17 mouse cellular contexts compared by ENCODE assay signal in the genomic region with DNA sequence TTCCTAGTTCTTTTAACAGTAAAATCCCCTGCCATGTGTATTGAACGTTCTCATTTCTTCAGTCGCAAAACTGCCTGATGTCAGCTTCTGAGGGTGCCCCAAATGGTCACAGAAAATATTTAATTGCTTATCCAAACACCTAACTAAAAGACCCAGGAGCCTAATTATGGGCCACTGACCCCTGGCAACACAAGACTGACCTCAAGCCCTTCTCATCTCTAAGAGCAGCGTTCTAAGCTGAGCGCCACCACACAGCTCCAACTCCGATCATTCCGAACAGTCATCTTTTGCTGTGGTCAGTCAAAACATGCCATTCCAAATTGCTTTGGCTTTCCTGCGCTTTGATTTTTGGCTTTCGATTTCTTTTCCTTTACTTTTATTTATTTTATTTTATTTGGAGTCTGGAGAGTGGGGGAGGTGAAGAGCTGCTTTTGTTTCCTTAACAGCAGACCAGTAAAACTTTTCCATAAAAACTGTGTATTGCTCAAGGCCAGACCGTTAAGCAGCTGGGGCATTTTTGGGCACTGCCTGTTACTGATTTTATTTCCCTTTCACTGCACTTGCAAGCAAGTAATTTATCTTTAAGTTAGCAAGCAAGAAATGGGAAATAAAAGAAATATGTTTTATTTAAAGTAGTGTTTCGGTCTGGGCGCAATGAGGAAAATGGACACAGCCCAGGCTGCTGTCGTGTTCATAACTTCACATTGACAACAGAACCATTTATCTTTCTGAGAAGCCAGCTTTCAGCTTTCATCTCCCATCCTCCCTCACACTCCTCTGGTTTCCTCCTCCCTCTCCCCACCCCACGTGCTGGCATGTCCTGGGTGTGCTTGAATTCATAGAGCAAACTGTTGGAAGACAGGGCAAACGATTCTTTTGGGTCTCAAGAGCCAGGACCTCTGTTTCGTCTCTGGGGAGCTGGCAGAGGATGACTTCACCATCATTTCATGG. TPM values are rescaled to one million over a fixed set of nuclear protein-coding genes. Genes with fewer than 3 reads are reported as not detected.
DNase-seq lines count a peak whose midpoint lies in the region; ATAC-seq and TF ChIP-seq lines count a peak whose summit lies in the region.
"Had no signal": no experiment of that assay in that cellular context is flagged by ENCODE, and none has a peak within 500 bp of the region (broad histone marks: within the 10 kb centered on the region; RNA-seq: fewer than 3 reads in every experiment).

No protein-coding gene starts in this region.

- 0 out of 2 replicates have a peak, but pooled peaks cover 2% of the 10 kb centered on the region for H3K4me1 ChIP-seq in stomach, embryonic 14.5 days (ENCODE audit: control insufficient read depth, insufficient read depth, low read length)
- H3K4me1 ChIP-seq in stomach, postnatal 0 days (replicated peaks; ENCODE audit: control insufficient read depth, insufficient read depth): no peaks in the 10 kb centered on the region
- peaks cover 11% of the 10 kb centered on the region for H3K4me1 ChIP-seq in limb, embryonic 12.5 days (replicated peaks)
- no peaks in the 10 kb centered on the region for H3K4me1 ChIP-seq in stomach, embryonic 16.5 days (ENCODE audit: control insufficient read depth, insufficient read depth, low read length)
- H3K4me1 ChIP-seq: liver, embryonic 15.5 days had no signal

- no peak overlapping the region for H3K27ac ChIP-seq in stomach, embryonic 14.5 days (ENCODE audit: low read length)
- H3K27ac ChIP-seq in stomach, postnatal 0 days (replicated peaks): no peak overlapping the region
- H3K27ac ChIP-seq in limb, embryonic 12.5 days: peak overlapping the region; percentile 85
- H3K27ac ChIP-seq in stomach, embryonic 16.5 days (ENCODE audit: low read length): no peak overlapping the region
- H3K27ac ChIP-seq: hindbrain, embryonic 14.5 days; liver, embryonic 15.5 days had no signal

- no peak for TF ChIP-seq EP300 in stomach, postnatal 0 days (optimal IDR thresholded peaks at IDR 0.05)

- intact Hi-C loops in heart, postnatal 25 days (cut with DNase I): no loop called here

- no peak overlapping the region for H3K9ac ChIP-seq in stomach, embryonic 14.5 days (replicated peaks; ENCODE audit: low read depth, low read length)
- no peak overlapping the region for H3K9ac ChIP-seq in stomach, postnatal 0 days (ENCODE audit: low read length)
- no peak overlapping the region for H3K9ac ChIP-seq in limb, embryonic 12.5 days (replicated peaks)
- H3K9ac ChIP-seq in stomach, embryonic 16.5 days (ENCODE audit: low read length): no peak overlapping the region
- H3K9ac ChIP-seq: forebrain, postnatal 0 days; hindbrain, embryonic 14.5 days; liver, embryonic 15.5 days had no signal

- TF ChIP-seq CTCF in stomach, postnatal 0 days (IDR thresholded peaks at IDR 0.05; ENCODE audit: low read depth): no peak

- ATAC-seq in stomach, embryonic 14.5 days (ENCODE audit: insufficient number of reproducible peaks, insufficient read depth, low FRiP score, low read depth): peak; percentile 61; the same call in 1 of the 2 replicates
- ATAC-seq in stomach, postnatal 0 days (ENCODE audit: low FRiP score, low TSS enrichment): no peak
- peak; percentile 83; the same call in 1 of the 2 replicates for ATAC-seq in limb, embryonic 12.5 days (ENCODE audit: insufficient number of reproducible peaks, insufficient read depth, low FRiP score, low TSS enrichment, low read depth)
- no peak for ATAC-seq in stomach, embryonic 16.5 days (ENCODE audit: insufficient read depth, low FRiP score)
- ATAC-seq in activated CD4-positive, CD25-positive, alpha-beta regulatory T cell, adult 4 months: no peak
- ATAC-seq: forebrain, postnatal 0 days had no signal

- H3K4me2 ChIP-seq in stomach, embryonic 14.5 days (replicated peaks; ENCODE audit: low read depth, low read length): no peak overlapping the region
- H3K4me2 ChIP-seq in stomach, postnatal 0 days (replicated peaks; ENCODE audit: low read depth): no peak overlapping the region
- H3K4me2 ChIP-seq in limb, embryonic 12.5 days: peak overlapping the region; percentile 43
- H3K4me2 ChIP-seq in stomach, embryonic 16.5 days (ENCODE audit: low read depth, low read length): 0 out of 2 replicates have a peak overlapping the region, but pooled peaks have one; percentile 3
- H3K4me2 ChIP-seq: hindbrain, embryonic 14.5 days; liver, embryonic 15.5 days had no signal

- no peaks in the 10 kb centered on the region for H3K36me3 ChIP-seq in stomach, embryonic 14.5 days (ENCODE audit: control insufficient read depth, insufficient read depth, low read length)
- no peaks in the 10 kb centered on the region for H3K36me3 ChIP-seq in stomach, postnatal 0 days (ENCODE audit: control insufficient read depth, insufficient read depth, low read length)
- no peaks in the 10 kb centered on the region for H3K36me3 ChIP-seq in limb, embryonic 12.5 days
- H3K36me3 ChIP-seq in stomach, embryonic 16.5 days (ENCODE audit: control insufficient read depth, insufficient read depth, low read length): no peaks in the 10 kb centered on the region
- H3K36me3 ChIP-seq: liver, embryonic 15.5 days had no signal

- no peak overlapping the region for H3K4me3 ChIP-seq in stomach, embryonic 14.5 days (ENCODE audit: low read depth, low read length)
- H3K4me3 ChIP-seq in stomach, postnatal 0 days (ENCODE audit: low read depth, low read length): no peak overlapping the region
- no peak overlapping the region for H3K4me3 ChIP-seq in limb, embryonic 12.5 days (replicated peaks)
- H3K4me3 ChIP-seq in stomach, embryonic 16.5 days (replicated peaks; ENCODE audit: low read length): no peak overlapping the region
- H3K4me3 ChIP-seq: erythroblast, embryonic 14.5 days; liver, embryonic 15.5 days had no signal

- H3K9me3 ChIP-seq in stomach, embryonic 14.5 days (ENCODE audit: control insufficient read depth, low read depth, low read length): no peaks in the 10 kb centered on the region
- no peaks in the 10 kb centered on the region for H3K9me3 ChIP-seq in stomach, postnatal 0 days (ENCODE audit: control insufficient read depth, low read length)
- H3K9me3 ChIP-seq in limb, embryonic 12.5 days: no peaks in the 10 kb centered on the region
- no peaks in the 10 kb centered on the region for H3K9me3 ChIP-seq in stomach, embryonic 16.5 days (replicated peaks; ENCODE audit: control insufficient read depth, low read length)
- H3K9me3 ChIP-seq: liver, embryonic 15.5 days had no signal

- DNase-seq in heart, adult 11 months: peak; percentile 78
- no peak for DNase-seq in heart, postnatal 25 days (ENCODE audit: low spot score)
- DNase-seq in stomach, postnatal 0 days (ENCODE audit: low spot score): no peak
- no peak for DNase-seq in left cerebral cortex, adult 18-20 months (ENCODE audit: low spot score in 2 of 2)
- DNase-seq: cerebellum, postnatal 25 days; forebrain, postnatal 0 days; gastrocnemius, postnatal 10 days; kidney, adult 9 months; midbrain, embryonic 14.5 days; spleen, adult 18-20 months had no signal

- 48% methylated on average over 15 of the region's 15 CpGs for WGBS in stomach, embryonic 14.5 days
- WGBS in stomach, postnatal 0 days: 43% methylated on average over 15 of the region's 15 CpGs
- WGBS in limb, embryonic 12.5 days: 29% methylated on average over 15 of the region's 15 CpGs
- WGBS in stomach, embryonic 16.5 days: 46% methylated on average over 15 of the region's 15 CpGs

- no peaks in the 10 kb centered on the region for H3K27me3 ChIP-seq in stomach, embryonic 14.5 days (ENCODE audit: control insufficient read depth, insufficient read depth, low read length)
- no peaks in the 10 kb centered on the region for H3K27me3 ChIP-seq in stomach, postnatal 0 days (ENCODE audit: control insufficient read depth, insufficient read depth, low read length)
- H3K27me3 ChIP-seq in limb, embryonic 12.5 days: no peaks in the 10 kb centered on the region
- H3K27me3 ChIP-seq in stomach, embryonic 16.5 days (ENCODE audit: control insufficient read depth, insufficient read depth, low read length): no peaks in the 10 kb centered on the region
- H3K27me3 ChIP-seq: liver, embryonic 15.5 days had no signal

RNA-seq across cellular contexts. Expression of gene Trhde, which starts 59.1 kb away (rescaled TPM):
- under 1 TPM; 0.17 to 0.34 TPM for total RNA-seq in heart, postnatal 25 days (2021)
- polyA plus RNA-seq in stomach, embryonic 14.5 days (2014; fragmentation: Nextera tagmentation; extraction: Ambion mirVana): 0.35 and 0.56 TPM in 2 replicates
- polyA plus RNA-seq in stomach, postnatal 0 days (2015; fragmentation: Nextera tagmentation; extraction: Ambion mirVana): 0.08 and 0.15 TPM in 2 replicates
- polyA plus RNA-seq in limb, embryonic 12.5 days (2016; fragmentation: Nextera tagmentation; extraction: Ambion mirVana): 0.98 and 1.3 TPM in 2 replicates
- polyA plus RNA-seq in stomach, embryonic 16.5 days (2015; fragmentation: Nextera tagmentation; extraction: Ambion mirVana): 0.17 and 0.34 TPM in 2 replicates
- polyA plus RNA-seq in activated CD4-positive, CD25-positive, alpha-beta regulatory T cell, adult 4 months (2017; shearing (Covaris generic)): not detected
- 10 to 100 TPM; 26.9 to 27.9 TPM for total RNA-seq in left cerebral cortex, adult 18-20 months (2021)
- polyA plus RNA-seq: erythroblast, embryonic 14.5 days; liver, embryonic 15.5 days had no signal

Comparison
In these comparisons a context has a peak if more than half of its experiments do, and no peak if none do; other contexts are left out.
1. ATAC-seq: peak in stomach, embryonic 14.5 days (single experiment) and limb, embryonic 12.5 days (single experiment); none in stomach, postnatal 0 days (single experiment), stomach, embryonic 16.5 days (single experiment) and activated CD4-positive, CD25-positive, alpha-beta regulatory T cell, adult 4 months (single experiment).
2. H3K4me2 ChIP-seq: peak in limb, embryonic 12.5 days (single experiment) and stomach, embryonic 16.5 days (single experiment); none in stomach, embryonic 14.5 days (single experiment) and stomach, postnatal 0 days (single experiment).